Mouse (Mus musculus) limb, embryonic 14.5 days (tissue): ENCODE results near the gene Rbfox1. TPM values are rescaled to one million over a fixed set of nuclear protein-coding genes. Genes with fewer than 3 reads are reported as not detected.

Experiments
- ATAC-seq: fragments of 200-750 bp; cut with Nextera tagmentation; 2 replicates; pipeline ENCODE4 v1.8.0; 2017; ENCODE audit warnings: low read depth, moderate number of reproducible peaks, moderate TSS enrichment; ENCODE audit not compliant: low FRiP score
- DNase-seq: peaks from one replicate; pipeline ENCODE4 v3.0.0-alpha.2; 2015; ENCODE audit warnings: low spot score
- H3K27ac ChIP-seq: fragments of 300-500 bp; sonication (generic); replicated peaks from 2 replicates; pipeline ENCODE4 v1.5.1; 2014; ENCODE audit warnings: low read depth, mild to moderate bottlenecking, low read length, moderate library complexity, mixed read lengths
- H3K27me3 ChIP-seq: fragments of 300-500 bp; sonication (generic); 2 replicates; pipeline ENCODE4 v1.6.1; 2014; ENCODE audit warnings: low read length, mixed read lengths; ENCODE audit not compliant: control insufficient read depth, insufficient read depth
- H3K36me3 ChIP-seq: fragments of 300-500 bp; sonication (generic); 2 replicates; pipeline ENCODE4 v1.6.1; 2014; ENCODE audit warnings: mild to moderate bottlenecking, low read length, moderate library complexity, mixed read lengths; ENCODE audit not compliant: control insufficient read depth, insufficient read depth
- H3K4me1 ChIP-seq: fragments of 300-500 bp; sonication (generic); 2 replicates; pipeline ENCODE4 v1.6.1; 2014; ENCODE audit warnings: antibody characterized with exemption, low read length, mixed read lengths; ENCODE audit not compliant: control insufficient read depth, insufficient read depth
- H3K4me2 ChIP-seq: fragments of 300-500 bp; sonication (generic); replicated peaks from 2 replicates; pipeline ENCODE4 v1.6.1; 2014; ENCODE audit warnings: low read depth, mild to moderate bottlenecking, low read length, moderate library complexity; ENCODE audit not compliant: severe bottlenecking
- H3K4me3 ChIP-seq: fragments of 300-500 bp; sonication (generic); replicated peaks from 2 replicates; pipeline ENCODE4 v1.5.1; 2014; ENCODE audit warnings: low read length
- H3K9ac ChIP-seq: fragments of 300-500 bp; sonication (generic); 2 replicates; pipeline ENCODE4 v1.6.1; 2014; ENCODE audit warnings: mild to moderate bottlenecking, low read depth, low read length, moderate library complexity; ENCODE audit not compliant: severe bottlenecking
- H3K9me3 ChIP-seq: fragments of 300-500 bp; sonication (generic); 2 replicates; pipeline ENCODE4 v1.6.1; 2016; ENCODE audit warnings: low read length; ENCODE audit not compliant: control insufficient read depth
- POLR2A ChIP-seq: fragments of 200-500 bp; IDR thresholded peaks from 2 replicates; pipeline ENCODE4 v1.8.0; 2012; ENCODE audit warnings: inconsistent platforms, mild to moderate bottlenecking, moderate library complexity, borderline replicate concordance; ENCODE audit not compliant: insufficient read depth, insufficient read length; ENCODE audit errors: extremely low read depth
- WGBS: fragments of 180-500 bp; shearing (Covaris S2); extraction: QIAGEN DNeasy Blood & Tissue Kit; methylation state at CpG from one replicate; pipeline ENCODE4 v1.1.7; 2014; 5-methylcytosine and 5-hydroxymethylcytosine counted together
- polyA plus RNA-seq, 2 experiments: library from polyadenylated mRNA; depleted of rRNA in 1 of 2; stranded (reverse) in 1 of 2; unstranded in 1 of 2; fragments of >200 nt; fragmentation: Nextera tagmentation in 1 of 2; extraction: Ambion mirVana in 1 of 2; gene quantifications; 2 replicates each; pipeline versions ENCODE4 v1.2.1 to v1.2.3; 2012 to 2014

Gene Rbfox1
- polyA plus RNA-seq, 2 experiments, result 3.8 to 6.0 TPM

GRCm38 (mm10) chr16:6955102-6955675 lies 1070.0 kb downstream of the Rbfox1 start:
- Histone ChIP-seq H3K9me3 (no peaks in the 10 kb centered on the region), H3K9ac (no peak overlapping the region), H3K4me2 (no peak overlapping the region), H3K27ac (no peak overlapping the region), H3K4me3 (no peak overlapping the region), H3K27me3 (no peaks in the 10 kb centered on the region), H3K36me3 (no peaks in the 10 kb centered on the region), H3K4me1 (no peaks in the 10 kb centered on the region)
- WGBS, result 84% methylated on average over 6 of the region's 6 CpGs
- DNase-seq, result no peak
- no peak for ATAC-seq
- TF ChIP-seq POLR2A, result no peak

- 37% methylated on average over 2 of the region's 2 CpGs for WGBS
- no peak overlapping the region for H3K9ac ChIP-seq
- no peak overlapping the region for H3K27ac ChIP-seq
- H3K36me3 ChIP-seq, result no peaks in the 10 kb centered on the region
- TF ChIP-seq POLR2A, result no peak
- H3K27me3 ChIP-seq, result no peaks in the 10 kb centered on the region
- no peak for ATAC-seq
- H3K9me3 ChIP-seq, result no peaks in the 10 kb centered on the region
- DNase-seq, result no peak
- no peak overlapping the region for H3K4me3 ChIP-seq
- no peak overlapping the region for H3K4me2 ChIP-seq
- H3K4me1 ChIP-seq, result 0 out of 2 replicates have a peak, but pooled peaks cover 2% of the 10 kb centered on the region
Observed at GRCm38 (mm10) chr16:6961931-6962379, 1076.8 kb downstream of the Rbfox1 start.

DNA sequence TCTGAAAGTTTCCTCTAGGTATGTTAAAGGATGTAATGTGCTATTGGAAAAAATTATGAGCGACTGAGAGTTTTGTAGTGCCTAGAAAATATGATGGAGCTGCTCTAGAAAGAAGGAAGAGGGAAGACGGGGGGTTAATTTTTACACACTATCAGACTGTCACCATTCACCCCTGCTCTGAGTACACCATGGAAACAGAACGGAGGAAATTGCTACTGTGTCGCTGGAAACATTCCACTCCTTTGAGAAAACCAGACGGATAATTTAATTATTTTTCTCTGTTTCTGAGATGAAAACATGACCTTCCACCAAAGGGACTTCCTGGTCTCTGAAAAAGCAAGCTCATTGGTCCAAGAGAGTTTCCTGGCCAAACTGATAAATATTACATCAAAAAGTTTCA lies 1077.4 kb downstream of the Rbfox1 start:
- ATAC-seq (no peak), DNase-seq (no peak)
- TF ChIP-seq POLR2A, result no peak
- H3K27me3 ChIP-seq, result no peaks in the 10 kb centered on the region
- H3K4me2 ChIP-seq, result no peak overlapping the region
- H3K27ac ChIP-seq, result no peak overlapping the region
- H3K9me3 ChIP-seq, result no peaks in the 10 kb centered on the region
- H3K4me1 ChIP-seq, result 0 out of 2 replicates have a peak, but pooled peaks cover 2% of the 10 kb centered on the region
- H3K4me3 ChIP-seq, result no peak overlapping the region
- 47% methylated on average over 5 of the region's 5 CpGs for WGBS
- no peaks in the 10 kb centered on the region for H3K36me3 ChIP-seq
- H3K9ac ChIP-seq, result no peak overlapping the region

DNA sequence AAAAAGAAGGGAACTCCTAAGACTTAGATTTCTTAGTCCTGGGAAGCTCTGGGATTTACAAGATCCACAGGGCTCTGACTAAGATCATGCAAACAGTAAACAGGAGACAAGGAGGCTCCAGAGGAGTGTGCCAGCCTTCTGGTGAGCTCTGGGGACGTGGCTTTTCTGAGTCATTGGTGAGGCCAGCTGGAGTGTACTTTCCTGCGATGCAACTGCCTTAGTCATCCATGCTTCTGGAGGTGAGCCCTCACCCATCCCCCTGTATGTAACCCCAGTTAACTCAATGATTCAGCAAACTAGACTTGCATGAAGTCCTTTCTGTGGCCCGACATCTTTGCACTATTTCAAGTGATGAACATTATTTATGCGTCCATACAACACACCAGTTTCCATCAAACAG lies 1078.4 kb downstream of the Rbfox1 start:
- Histone ChIP-seq H3K9me3 (no peaks in the 10 kb centered on the region), H3K27ac (no peak overlapping the region), H3K27me3 (no peaks in the 10 kb centered on the region), H3K4me1 (0 out of 2 replicates have a peak, but pooled peaks cover 2% of the 10 kb centered on the region), H3K4me3 (no peak overlapping the region), H3K9ac (no peak overlapping the region), H3K4me2 (no peak overlapping the region), H3K36me3 (no peaks in the 10 kb centered on the region)
- ATAC-seq (no peak), DNase-seq (no peak)
- WGBS, result 76% methylated on average over 4 of the region's 4 CpGs
- no peak for TF ChIP-seq POLR2A

DNA sequence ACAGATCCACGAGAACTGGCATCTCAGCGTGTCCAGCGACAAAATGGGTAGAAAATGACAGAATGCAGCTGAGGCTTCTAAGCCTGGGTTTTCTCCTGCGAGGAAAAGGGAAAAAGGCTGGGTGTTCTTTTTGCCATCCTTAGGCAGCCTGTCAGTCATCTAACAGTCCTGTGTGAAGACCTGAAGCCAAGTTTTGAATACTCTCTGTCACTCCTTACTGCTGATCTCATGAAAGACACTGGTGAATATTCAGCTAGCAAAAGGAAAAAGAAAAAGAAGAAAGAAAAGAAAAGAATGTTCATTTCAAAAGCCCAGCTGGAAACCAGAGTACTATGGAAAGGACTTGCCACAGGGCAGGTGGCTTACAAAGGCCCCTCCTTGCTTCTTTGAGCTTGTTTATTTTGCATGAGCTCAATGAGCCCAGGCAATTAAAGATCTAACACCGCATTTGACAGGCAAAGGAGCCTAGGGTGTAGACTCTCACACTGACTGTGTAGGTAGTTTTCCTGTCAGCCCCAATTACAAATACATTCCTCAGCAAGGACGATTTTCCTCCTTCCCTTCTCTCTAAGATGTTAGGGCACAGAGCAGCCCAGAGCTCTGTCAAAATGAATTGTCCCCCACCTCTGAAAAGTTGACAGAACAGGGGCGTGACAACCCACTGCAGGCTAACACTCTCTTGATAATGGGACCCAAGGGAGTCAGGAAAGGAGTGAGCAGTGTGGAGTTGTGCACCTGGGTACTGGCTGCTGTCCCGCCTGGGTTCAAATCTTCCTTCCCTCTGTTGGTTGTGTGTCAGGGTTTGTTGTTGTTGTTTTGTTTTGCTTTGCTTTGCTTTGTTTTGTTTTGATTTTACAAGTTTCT lies 1079.8 kb downstream of the Rbfox1 start:
- Histone ChIP-seq H3K27me3 (no peaks in the 10 kb centered on the region), H3K4me2 (no peak overlapping the region), H3K27ac (no peak overlapping the region), H3K9me3 (no peaks in the 10 kb centered on the region), H3K36me3 (no peaks in the 10 kb centered on the region), H3K4me3 (no peak overlapping the region), H3K9ac (no peak overlapping the region), H3K4me1 (0 out of 2 replicates have a peak, but pooled peaks cover 2% of the 10 kb centered on the region)
- TF ChIP-seq POLR2A, result no peak
- 7% methylated on average over 8 of the region's 8 CpGs for WGBS
- DNase-seq (no peak), ATAC-seq (no peak)
